Mouse (Mus musculus): ENCODE measurements around the gene Zfp131. TPM values are rescaled to one million over a fixed set of nuclear protein-coding genes. Genes with fewer than 3 reads are reported as not detected.
"Not testable (repeated sequence)": the region's sequence is repeated elsewhere in the genome, so short reads cannot be mapped to it uniquely, and the experiment has no call there.

Gene Zfp131
- 49.8 and 50.1 TPM in 2 replicates for polyA plus RNA-seq (2016; fragmentation: Nextera tagmentation; extraction: Ambion mirVana)

DNA sequence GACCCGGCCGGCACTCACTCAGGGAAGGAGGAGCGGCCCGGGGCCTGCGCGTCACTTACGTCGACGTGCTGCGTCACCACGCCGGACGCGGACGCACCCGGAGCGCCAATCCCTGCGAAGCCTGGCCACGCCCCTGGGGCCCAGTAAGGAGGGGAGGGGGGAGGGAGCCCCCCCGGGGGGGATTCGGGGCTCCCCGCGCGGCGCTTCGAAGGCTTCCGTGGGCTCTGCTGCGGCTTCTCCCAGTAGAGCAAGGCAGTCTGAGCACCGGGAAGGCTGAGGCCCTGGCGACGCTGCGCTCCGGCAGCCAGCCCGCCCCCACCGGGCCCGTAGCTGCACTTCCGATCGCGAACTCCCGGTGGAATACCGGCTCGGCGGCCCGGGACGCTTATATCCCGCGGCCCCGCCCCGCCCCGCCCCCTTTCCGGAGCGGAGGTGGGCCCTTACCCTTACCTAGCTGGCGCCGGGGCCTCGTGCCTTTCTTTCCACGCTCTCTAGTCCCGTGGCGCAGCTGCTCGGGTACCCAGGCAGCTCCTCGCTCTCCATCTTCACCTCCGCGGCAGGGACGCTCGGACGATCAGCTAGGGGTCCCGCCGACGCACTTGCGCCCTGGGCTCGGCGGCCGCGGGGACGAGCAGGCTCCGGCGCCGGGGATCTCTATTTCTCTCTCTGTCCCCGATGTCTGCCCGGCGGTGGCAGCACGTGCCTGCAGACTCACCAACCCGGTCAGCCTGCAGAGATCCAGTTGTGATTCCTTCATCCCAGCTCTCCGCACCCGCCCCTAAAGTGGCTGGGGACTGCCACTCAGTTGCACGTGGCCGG is at the start of gene Zfp131:
Zfp131 (minus strand) TSS at position 129 of the 819 bp plus-strand sequence.
- Histone ChIP-seq H3K36me3 (peaks cover 23% of the 10 kb centered on the region), H3K9me3 (no peaks in the 10 kb centered on the region), H3K27me3 (no peaks in the 10 kb centered on the region), H3K4me2 (replicated peaks) (peak within 1 kb of the TSS; percentile 73), H3K27ac (peak within 1 kb of the TSS; percentile 95), H3K9ac (peak within 1 kb of the TSS; percentile 94), H3K4me1 (peaks cover 8% of the 10 kb centered on the region), H3K4me3 (peak within 1 kb of the TSS; percentile 80)
- under 1% methylated on average over 73 of the region's 86 CpGs for WGBS
- peak; percentile 98 for ATAC-seq (ENCODE audit: insufficient number of reproducible peaks, insufficient read depth, low FRiP score, low TSS enrichment)

- peaks cover 12% of the 10 kb centered on the region for H3K27me3 ChIP-seq
- H3K4me3 ChIP-seq; H3K4me1 ChIP-seq; H3K4me2 ChIP-seq (replicated peaks); ATAC-seq (ENCODE audit: insufficient number of reproducible peaks, insufficient read depth, low FRiP score, low TSS enrichment); H3K9ac ChIP-seq; H3K9me3 ChIP-seq; H3K27ac ChIP-seq; H3K36me3 ChIP-seq: not testable (repeated sequence)
- whole genome bisulfite sequencing: 20% methylated on average over 6 of the region's 6 CpGs
Measured at GRCm38 (mm10) chr13:119839982-119840381, 49.3 kb upstream of the Zfp131 start.

DNA sequence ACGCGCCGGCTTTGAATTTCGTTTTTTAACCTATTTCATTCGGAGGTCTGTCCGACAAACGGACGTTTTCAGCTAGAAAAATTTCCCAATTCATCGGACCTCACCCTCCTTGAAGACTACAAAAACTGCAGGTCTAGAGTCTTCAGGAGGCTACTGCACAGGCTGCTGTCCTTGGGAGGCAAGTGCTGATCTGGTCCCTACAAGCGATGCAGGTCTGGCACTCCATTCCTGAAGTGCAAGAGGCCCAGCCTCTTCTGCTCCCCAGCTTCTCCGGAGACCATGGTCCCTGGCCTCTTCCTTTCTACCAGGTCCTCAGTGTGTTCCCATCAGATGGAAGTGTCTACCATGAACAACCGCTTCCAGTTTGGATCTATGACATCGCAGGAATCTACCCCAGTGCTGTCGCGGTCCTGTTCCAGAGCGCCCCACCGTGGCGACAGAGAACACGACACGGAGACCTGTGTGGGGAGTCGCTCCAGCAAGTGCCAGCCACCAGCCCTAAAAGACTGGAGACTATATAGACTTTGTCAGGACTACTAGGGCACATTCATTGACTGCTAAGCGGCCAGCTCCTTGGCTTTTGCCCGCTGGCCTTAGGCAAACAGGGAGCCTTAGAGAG is 47.1 kb upstream of the Zfp131 start:
- H3K27ac ChIP-seq; H3K4me2 ChIP-seq (replicated peaks); ATAC-seq (ENCODE audit: insufficient number of reproducible peaks, insufficient read depth, low FRiP score, low TSS enrichment): not testable (repeated sequence)

GRCm38 (mm10) chr13:119836324-119836811 is 45.7 kb upstream of the Zfp131 start:
- ATAC-seq (ENCODE audit: insufficient number of reproducible peaks, insufficient read depth, low FRiP score, low TSS enrichment): peak; percentile 56; the same call in 1 of the 2 replicates
- WGBS: 15% methylated on average over 23 of the region's 23 CpGs
- not testable (repeated sequence) for H3K9ac ChIP-seq, H3K9me3 ChIP-seq, H3K27ac ChIP-seq, H3K4me1 ChIP-seq, H3K36me3 ChIP-seq
- Histone ChIP-seq H3K4me3 (0 out of 2 replicates have a peak overlapping the region, but pooled peaks have one; percentile 16), H3K27me3 (peaks cover 12% of the 10 kb centered on the region), H3K4me2 (replicated peaks) (peak overlapping the region; percentile 31)

More for the DNA sequence above, 47.1 kb upstream of the Zfp131 start:
- H3K9ac ChIP-seq, H3K9me3 ChIP-seq, H3K4me1 ChIP-seq, H3K4me3 ChIP-seq, H3K36me3 ChIP-seq: not testable (repeated sequence)
- 6% methylated on average over 14 of the region's 23 CpGs for WGBS
- H3K27me3 ChIP-seq: peaks cover 12% of the 10 kb centered on the region

GRCm38 (mm10) chr13:119835320-119836056 is 44.8 kb upstream of the Zfp131 start, which contains the start of gene D13Ertd608e:
TSS of gene D13Ertd608e (plus strand) at chr13:119836006.
- not testable (repeated sequence) for ATAC-seq (ENCODE audit: insufficient number of reproducible peaks, insufficient read depth, low FRiP score, low TSS enrichment); H3K9ac ChIP-seq; H3K4me1 ChIP-seq; H3K36me3 ChIP-seq; H3K27ac ChIP-seq; H3K9me3 ChIP-seq
- Histone ChIP-seq H3K27me3 (peaks cover 12% of the 10 kb centered on the region), H3K4me2 (replicated peaks) (peak within 1 kb of the TSS; percentile 31), H3K4me3 (0 out of 2 replicates have a peak within 1 kb of the TSS, but pooled peaks have one; percentile 16)
- WGBS: 13% methylated on average over 19 of the region's 25 CpGs

DNA sequence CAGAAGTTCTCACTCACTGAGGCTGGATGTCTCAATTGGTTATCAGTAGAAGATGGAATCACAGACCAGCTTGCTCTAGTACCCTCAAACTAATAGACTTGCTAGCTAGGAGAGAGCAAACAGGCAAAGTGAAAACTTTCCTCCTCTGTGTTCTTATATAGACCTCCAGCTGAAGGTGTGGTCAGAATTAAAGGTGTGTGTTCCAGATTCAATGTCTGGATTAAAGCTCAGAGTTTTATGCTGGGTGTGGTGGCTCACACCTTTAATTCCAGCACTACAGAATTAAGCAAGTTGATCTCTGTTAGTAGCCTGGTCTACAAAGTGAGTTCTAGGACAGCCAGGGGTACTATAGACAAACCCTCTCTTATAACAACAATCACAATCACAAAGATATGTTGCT is 39.4 kb upstream of the Zfp131 start, which contains the start of gene AF067063:
AF067063 (minus strand) TSS at position 101 of the 400 bp plus-strand sequence.
- not testable (repeated sequence) for H3K27me3 ChIP-seq; H3K9ac ChIP-seq; H3K4me1 ChIP-seq; H3K9me3 ChIP-seq; H3K4me3 ChIP-seq; H3K27ac ChIP-seq; H3K4me2 ChIP-seq (replicated peaks); H3K36me3 ChIP-seq; ATAC-seq (ENCODE audit: insufficient number of reproducible peaks, insufficient read depth, low FRiP score, low TSS enrichment)

DNA sequence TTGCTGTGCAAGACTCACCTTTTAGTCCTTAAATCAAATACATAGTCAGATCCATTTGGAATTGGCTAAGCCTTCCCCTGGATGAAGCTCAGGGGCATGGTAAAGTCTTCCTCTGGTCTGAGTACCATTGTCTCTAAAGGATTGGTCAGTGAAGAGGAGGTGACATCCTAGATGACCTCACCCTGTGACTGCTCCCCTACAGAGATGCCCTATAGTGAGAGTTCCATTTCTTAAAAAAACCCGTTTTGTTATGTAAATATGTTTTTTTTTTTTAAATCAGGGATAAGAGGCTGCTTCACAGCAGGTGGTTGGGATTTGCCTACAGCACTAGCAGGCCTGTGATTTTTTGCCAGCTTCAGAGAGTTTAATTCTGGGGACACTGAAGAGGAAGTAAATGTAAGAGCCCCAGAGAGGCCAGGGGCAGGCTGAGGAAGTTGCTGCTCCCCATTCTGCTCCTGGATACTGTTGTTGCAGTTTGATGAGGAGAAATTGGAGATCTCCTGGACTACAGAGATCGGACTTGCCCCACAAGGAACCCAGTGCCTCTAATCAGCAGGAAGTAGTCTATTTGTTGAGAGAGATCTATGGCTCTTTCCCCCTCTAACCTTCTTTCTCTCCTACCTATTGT is 27.0 kb upstream of the Zfp131 start:
- WGBS: 32% methylated on average over 2 of the region's 2 CpGs

DNA sequence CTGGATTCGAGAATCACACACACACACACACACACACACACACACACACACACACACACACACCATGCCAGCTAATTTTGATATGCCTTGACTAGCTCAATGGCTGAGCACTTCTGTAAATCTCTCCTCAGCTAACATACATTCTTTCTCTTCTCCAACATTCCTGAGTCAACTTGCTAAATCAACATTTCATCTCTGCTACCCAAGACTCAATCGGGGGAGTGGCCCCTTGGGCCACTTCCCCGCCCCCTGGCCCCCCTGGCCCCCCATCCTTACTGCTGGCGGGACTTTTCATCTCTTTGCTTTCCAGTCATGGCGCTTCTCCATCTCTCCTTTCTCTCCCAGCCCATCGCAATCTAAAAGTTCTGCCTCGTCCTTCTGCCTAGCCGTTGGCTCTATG is 26.1 kb upstream of the Zfp131 start:
- no peaks in the 10 kb centered on the region for H3K27me3 ChIP-seq
- H3K27ac ChIP-seq: no peak overlapping the region
- no peak overlapping the region for H3K9ac ChIP-seq
- ATAC-seq (ENCODE audit: insufficient number of reproducible peaks, insufficient read depth, low FRiP score, low TSS enrichment): no peak
- WGBS: 60% methylated on average over 8 of the region's 8 CpGs
- no peak overlapping the region for H3K4me2 ChIP-seq (replicated peaks)
- no peaks in the 10 kb centered on the region for H3K4me1 ChIP-seq
- no peaks in the 10 kb centered on the region for H3K36me3 ChIP-seq
- no peak overlapping the region for H3K4me3 ChIP-seq
- H3K9me3 ChIP-seq: no peaks in the 10 kb centered on the region

More for the DNA sequence above, 27.0 kb upstream of the Zfp131 start:
- Histone ChIP-seq H3K9ac (no peak overlapping the region), H3K27me3 (no peaks in the 10 kb centered on the region), H3K9me3 (no peaks in the 10 kb centered on the region), H3K27ac (no peak overlapping the region), H3K4me2 (replicated peaks) (no peak overlapping the region), H3K36me3 (no peaks in the 10 kb centered on the region), H3K4me1 (no peaks in the 10 kb centered on the region), H3K4me3 (no peak overlapping the region)
- no peak for ATAC-seq (ENCODE audit: insufficient number of reproducible peaks, insufficient read depth, low FRiP score, low TSS enrichment)

GRCm38 (mm10) chr13:119810031-119810430 is 19.3 kb upstream of the Zfp131 start:
- no peak overlapping the region for H3K9ac ChIP-seq
- 73% methylated on average over 9 of the region's 9 CpGs for WGBS
- no peaks in the 10 kb centered on the region for H3K36me3 ChIP-seq
- H3K9me3 ChIP-seq: no peaks in the 10 kb centered on the region
- no peaks in the 10 kb centered on the region for H3K4me1 ChIP-seq
- ATAC-seq (ENCODE audit: insufficient number of reproducible peaks, insufficient read depth, low FRiP score, low TSS enrichment): no peak
- no peak overlapping the region for H3K27ac ChIP-seq
- H3K4me2 ChIP-seq (replicated peaks): no peak overlapping the region
- no peaks in the 10 kb centered on the region for H3K27me3 ChIP-seq
- H3K4me3 ChIP-seq: no peak overlapping the region

DNA sequence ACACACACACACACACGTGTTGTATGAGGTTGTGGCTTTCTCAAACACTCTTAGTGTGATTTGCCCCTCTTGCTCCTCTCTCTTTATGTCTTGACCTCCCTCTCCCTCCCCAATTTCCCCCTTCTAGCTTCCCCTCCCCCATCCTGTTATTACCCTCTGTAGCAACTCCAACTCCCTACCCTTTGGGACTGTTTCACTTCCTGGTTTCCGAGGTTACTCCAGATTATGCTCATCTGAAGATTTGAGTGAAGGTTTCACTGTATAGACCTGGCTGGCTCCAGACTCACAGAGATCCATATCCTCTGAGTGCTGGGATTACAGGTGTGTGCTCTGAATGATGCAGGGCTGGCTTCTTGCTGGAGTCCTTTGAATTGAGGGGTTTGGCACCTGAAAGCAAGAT is 18.2 kb upstream of the Zfp131 start:
- no peaks in the 10 kb centered on the region for H3K27me3 ChIP-seq
- H3K4me3 ChIP-seq: no peak overlapping the region
- H3K9ac ChIP-seq: no peak overlapping the region
- H3K4me2 ChIP-seq (replicated peaks): no peak overlapping the region
- no peak overlapping the region for H3K27ac ChIP-seq
- no peak for ATAC-seq (ENCODE audit: insufficient number of reproducible peaks, insufficient read depth, low FRiP score, low TSS enrichment)
- 64% methylated on average over 2 of the region's 2 CpGs for WGBS
- H3K36me3 ChIP-seq: no peaks in the 10 kb centered on the region
- no peaks in the 10 kb centered on the region for H3K4me1 ChIP-seq
- H3K9me3 ChIP-seq: no peaks in the 10 kb centered on the region

- H3K36me3 ChIP-seq: no peaks in the 10 kb centered on the region
Measured at GRCm38 (mm10) chr13:119797656-119798055, 7.0 kb upstream of the Zfp131 start.

More at GRCm38 (mm10) chr13:119797656-119798055, 7.0 kb upstream of the Zfp131 start:
- H3K4me1 ChIP-seq: no peaks in the 10 kb centered on the region
- 68% methylated on average over 4 of the region's 4 CpGs for WGBS
- no peaks in the 10 kb centered on the region for H3K9me3 ChIP-seq
- no peak overlapping the region for H3K9ac ChIP-seq
- H3K4me3 ChIP-seq: no peak overlapping the region
- no peak overlapping the region for H3K4me2 ChIP-seq (replicated peaks)
- no peaks in the 10 kb centered on the region for H3K27me3 ChIP-seq
- ATAC-seq (ENCODE audit: insufficient number of reproducible peaks, insufficient read depth, low FRiP score, low TSS enrichment): no peak
- H3K27ac ChIP-seq: no peak overlapping the region

Data from embryonic facial prominence, embryonic 12.5 days (tissue).